Mouse (Mus musculus): ENCODE results near the gene Tipin. TPM values are rescaled to one million over a fixed set of nuclear protein-coding genes. Genes with fewer than 3 reads are reported as not detected.

Gene Tipin
- polyA plus RNA-seq, 1 experiment from 2014 or later, result 60.1 TPM

DNA sequence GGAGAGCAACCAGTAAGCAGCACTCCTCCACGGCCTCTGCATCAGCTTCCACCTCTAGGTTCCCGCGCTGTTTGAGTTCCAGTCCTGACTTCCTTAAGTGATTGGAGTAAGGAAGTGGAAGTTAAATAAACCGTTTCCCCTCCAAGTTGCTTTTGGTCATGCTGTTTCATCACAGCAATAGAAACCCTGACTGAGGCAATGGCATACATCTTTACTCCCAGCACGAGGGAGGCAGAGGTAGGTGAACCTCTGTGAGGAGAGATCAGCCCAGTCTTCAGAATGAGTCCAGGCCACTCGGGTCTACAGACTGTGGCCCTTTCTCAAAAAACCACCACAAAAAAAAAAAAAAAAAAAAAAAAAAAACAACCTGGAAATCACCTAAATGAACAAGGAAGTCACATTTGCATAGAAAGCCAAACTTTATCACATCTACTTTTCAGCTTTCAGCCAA, 39.0 kb upstream of the Tipin start:
- Histone ChIP-seq H3K4me2 (ENCODE audit: low read depth, low read length) (no peak overlapping the region), H3K9me3 (ENCODE audit: control insufficient read depth, low read length) (no peaks in the 10 kb centered on the region), H3K27ac (ENCODE audit: low read depth, low read length) (no peak overlapping the region), H3K4me1 (ENCODE audit: control insufficient read depth, insufficient read depth, low read length) (no peaks in the 10 kb centered on the region; the same call in 1 of the 2 replicates), H3K4me3 (ENCODE audit: low read depth, low read length) (no peak overlapping the region), H3K27me3 (ENCODE audit: control insufficient read depth, insufficient read depth, low read length) (no peaks in the 10 kb centered on the region), H3K9ac (replicated peaks; ENCODE audit: low read depth, low read length) (no peak overlapping the region), H3K36me3 (ENCODE audit: control insufficient read depth, insufficient read depth, low read length) (no peaks in the 10 kb centered on the region)
- 63% methylated on average over 6 of the region's 6 CpGs for WGBS
- no peak for ATAC-seq (ENCODE audit: low read depth)

- WGBS, result 79% methylated on average over 1 of the region's 1 CpGs
These were observed 32.0 kb upstream of the Tipin start for GRCm38 (mm10) chr9:64249371-64249770.

DNA sequence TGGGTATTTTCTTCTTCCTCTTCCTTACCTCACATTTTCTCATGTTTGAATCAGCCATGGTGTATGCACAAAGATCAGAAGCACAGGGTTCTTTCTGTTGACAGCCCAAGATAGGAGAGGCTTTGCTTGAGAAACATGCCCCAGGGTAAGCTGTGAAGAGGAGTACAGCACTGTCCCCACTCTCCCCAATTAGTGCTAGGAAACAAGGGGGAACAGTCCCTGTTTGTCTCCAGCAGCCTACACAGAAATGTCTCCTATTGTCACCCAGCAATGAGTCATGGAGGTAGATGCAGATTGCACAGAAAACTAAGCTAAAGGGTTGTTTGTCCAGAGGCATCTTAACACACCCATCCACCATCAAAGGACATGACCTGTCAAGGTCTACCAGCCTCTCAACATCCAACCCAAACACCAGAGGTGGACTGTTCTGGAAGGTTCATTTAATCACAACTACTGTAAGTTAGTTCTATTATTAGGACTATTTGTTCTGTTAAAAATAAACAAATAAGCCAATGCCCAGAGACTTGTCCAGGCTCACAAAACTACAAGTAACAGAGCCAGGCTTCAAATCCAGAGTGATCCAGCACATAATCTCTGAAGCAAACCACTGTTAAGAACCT, 31.2 kb upstream of the Tipin start:
- Histone ChIP-seq H3K9me3 (ENCODE audit: control insufficient read depth, low read length) (no peaks in the 10 kb centered on the region), H3K9ac (replicated peaks; ENCODE audit: low read depth, low read length) (no peak overlapping the region), H3K36me3 (ENCODE audit: control insufficient read depth, insufficient read depth, low read length) (no peaks in the 10 kb centered on the region), H3K4me1 (ENCODE audit: control insufficient read depth, insufficient read depth, low read length) (peaks cover 9% of the 10 kb centered on the region), H3K27ac (ENCODE audit: low read depth, low read length) (no peak overlapping the region), H3K4me2 (ENCODE audit: low read depth, low read length) (no peak overlapping the region), H3K4me3 (ENCODE audit: low read depth, low read length) (no peak overlapping the region), H3K27me3 (ENCODE audit: control insufficient read depth, insufficient read depth, low read length) (no peaks in the 10 kb centered on the region)
- ATAC-seq (ENCODE audit: low read depth), result no peak

More at GRCm38 (mm10) chr9:64249371-64249770, 32.0 kb upstream of the Tipin start:
- Histone ChIP-seq H3K36me3 (ENCODE audit: control insufficient read depth, insufficient read depth, low read length) (no peaks in the 10 kb centered on the region), H3K27ac (ENCODE audit: low read depth, low read length) (no peak overlapping the region), H3K9me3 (ENCODE audit: control insufficient read depth, low read length) (no peaks in the 10 kb centered on the region), H3K9ac (replicated peaks; ENCODE audit: low read depth, low read length) (no peak overlapping the region), H3K4me2 (ENCODE audit: low read depth, low read length) (no peak overlapping the region), H3K27me3 (ENCODE audit: control insufficient read depth, insufficient read depth, low read length) (no peaks in the 10 kb centered on the region), H3K4me3 (ENCODE audit: low read depth, low read length) (no peak overlapping the region), H3K4me1 (ENCODE audit: control insufficient read depth, insufficient read depth, low read length) (peaks cover 9% of the 10 kb centered on the region)
- no peak for ATAC-seq (ENCODE audit: low read depth)

DNA sequence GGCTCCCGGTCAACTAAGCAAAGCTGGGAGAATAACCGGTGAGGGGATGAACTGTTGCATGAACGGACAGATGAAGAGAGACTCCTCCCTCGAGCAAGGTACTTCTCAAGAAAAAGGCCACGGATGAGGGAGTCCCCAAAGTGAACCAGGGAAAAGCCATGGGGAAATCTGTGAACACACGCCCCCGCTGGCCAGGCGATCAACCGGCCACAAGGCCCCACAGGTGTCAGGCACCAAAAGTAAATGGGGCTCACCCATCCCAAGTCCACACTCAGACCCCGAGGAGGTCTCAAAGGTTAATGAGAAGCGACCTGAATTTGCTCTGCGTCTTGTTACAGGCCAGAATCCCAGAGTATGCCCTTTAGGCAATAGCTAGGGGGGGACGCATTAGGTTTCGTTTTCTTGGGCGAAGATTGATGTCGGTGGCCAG, 28.8 kb upstream of the Tipin start:
- Histone ChIP-seq H3K4me1 (ENCODE audit: control insufficient read depth, insufficient read depth, low read length) (peaks cover 9% of the 10 kb centered on the region), H3K36me3 (ENCODE audit: control insufficient read depth, insufficient read depth, low read length) (no peaks in the 10 kb centered on the region), H3K27ac (ENCODE audit: low read depth, low read length) (peak overlapping the region; percentile 88), H3K9ac (replicated peaks; ENCODE audit: low read depth, low read length) (peak overlapping the region; percentile 72), H3K4me2 (ENCODE audit: low read depth, low read length) (peak overlapping the region; percentile 80), H3K9me3 (ENCODE audit: control insufficient read depth, low read length) (no peaks in the 10 kb centered on the region), H3K27me3 (ENCODE audit: control insufficient read depth, insufficient read depth, low read length) (no peaks in the 10 kb centered on the region), H3K4me3 (ENCODE audit: low read depth, low read length) (peak overlapping the region; percentile 86)
- under 1% methylated on average over 16 of the region's 16 CpGs for WGBS
- no peak for ATAC-seq (ENCODE audit: low read depth)

GRCm38 (mm10) chr9:64253021-64253904, 28.1 kb upstream of the Tipin start, which contains the start of gene Map2k1:
Gene Map2k1, minus strand, starts transcription at chr9:64253631.
- H3K27me3 ChIP-seq (ENCODE audit: control insufficient read depth, insufficient read depth, low read length), result no peaks in the 10 kb centered on the region
- H3K27ac ChIP-seq (ENCODE audit: low read depth, low read length), result peak within 1 kb of the TSS; percentile 88
- under 1% methylated on average over 88 of the region's 89 CpGs for WGBS
- H3K4me2 ChIP-seq (ENCODE audit: low read depth, low read length), result peak within 1 kb of the TSS; percentile 80
- H3K4me1 ChIP-seq (ENCODE audit: control insufficient read depth, insufficient read depth, low read length), result peaks cover 9% of the 10 kb centered on the region
- no peaks in the 10 kb centered on the region for H3K36me3 ChIP-seq (ENCODE audit: control insufficient read depth, insufficient read depth, low read length)
- peak within 1 kb of the TSS; percentile 86 for H3K4me3 ChIP-seq (ENCODE audit: low read depth, low read length)
- H3K9ac ChIP-seq (replicated peaks; ENCODE audit: low read depth, low read length), result peak within 1 kb of the TSS; percentile 72
- ATAC-seq (ENCODE audit: low read depth), result peak; percentile 97
- H3K9me3 ChIP-seq (ENCODE audit: control insufficient read depth, low read length), result no peaks in the 10 kb centered on the region

DNA sequence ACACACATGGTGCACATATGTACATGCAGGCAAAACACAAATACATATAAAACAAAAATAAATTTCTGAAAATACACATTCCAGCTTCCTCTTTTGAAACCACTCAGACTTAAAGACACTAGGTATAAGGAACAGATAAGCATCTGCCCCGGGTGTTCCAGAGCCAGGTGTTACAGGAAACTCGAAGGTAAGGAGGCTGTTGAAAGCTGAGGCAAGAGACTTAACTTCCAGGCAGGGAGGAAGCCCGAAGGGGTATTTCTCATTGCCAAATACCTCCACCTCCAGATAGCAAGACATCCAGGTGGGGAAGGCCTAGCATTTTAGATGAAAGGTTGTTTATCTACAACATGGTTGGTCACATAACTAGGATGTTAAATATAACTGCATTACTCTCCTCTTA, 26.0 kb upstream of the Tipin start:
- Histone ChIP-seq H3K9me3 (ENCODE audit: control insufficient read depth, low read length) (no peaks in the 10 kb centered on the region), H3K4me1 (ENCODE audit: control insufficient read depth, insufficient read depth, low read length) (peaks cover 9% of the 10 kb centered on the region), H3K4me3 (ENCODE audit: low read depth, low read length) (no peak overlapping the region), H3K27ac (ENCODE audit: low read depth, low read length) (no peak overlapping the region), H3K27me3 (ENCODE audit: control insufficient read depth, insufficient read depth, low read length) (no peaks in the 10 kb centered on the region), H3K36me3 (ENCODE audit: control insufficient read depth, insufficient read depth, low read length) (no peaks in the 10 kb centered on the region), H3K4me2 (ENCODE audit: low read depth, low read length) (no peak overlapping the region), H3K9ac (replicated peaks; ENCODE audit: low read depth, low read length) (no peak overlapping the region)
- WGBS, result 86% methylated on average over 3 of the region's 3 CpGs
- ATAC-seq (ENCODE audit: low read depth), result no peak

DNA sequence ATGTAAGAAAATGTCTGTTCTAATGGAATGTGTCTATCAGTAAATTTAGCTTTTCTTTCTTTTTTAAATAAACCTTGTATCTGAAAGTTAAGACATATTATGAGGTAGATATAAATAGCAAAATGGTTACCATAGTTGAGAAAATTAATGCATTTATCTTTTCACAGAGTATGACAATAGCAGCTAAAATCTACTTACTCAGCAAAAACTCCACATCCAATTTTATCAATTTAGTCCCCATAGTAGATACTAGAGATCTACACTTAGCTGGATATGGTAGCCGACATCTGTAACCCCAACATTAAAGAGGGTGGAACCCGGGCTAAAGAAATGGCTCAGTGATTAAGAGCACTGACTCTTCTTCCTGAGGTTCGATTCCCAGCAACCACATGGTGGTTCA, 25.2 kb upstream of the Tipin start:
- Histone ChIP-seq H3K4me3 (ENCODE audit: low read depth, low read length) (no peak overlapping the region), H3K36me3 (ENCODE audit: control insufficient read depth, insufficient read depth, low read length) (no peaks in the 10 kb centered on the region), H3K9me3 (ENCODE audit: control insufficient read depth, low read length) (no peaks in the 10 kb centered on the region), H3K27me3 (ENCODE audit: control insufficient read depth, insufficient read depth, low read length) (no peaks in the 10 kb centered on the region), H3K27ac (ENCODE audit: low read depth, low read length) (no peak overlapping the region), H3K9ac (replicated peaks; ENCODE audit: low read depth, low read length) (no peak overlapping the region), H3K4me1 (ENCODE audit: control insufficient read depth, insufficient read depth, low read length) (peaks cover 9% of the 10 kb centered on the region), H3K4me2 (ENCODE audit: low read depth, low read length) (no peak overlapping the region)
- 94% methylated on average over 3 of the region's 3 CpGs for WGBS
- ATAC-seq (ENCODE audit: low read depth), result no peak

- Histone ChIP-seq H3K9me3 (ENCODE audit: control insufficient read depth, low read length) (no peaks in the 10 kb centered on the region), H3K36me3 (ENCODE audit: control insufficient read depth, insufficient read depth, low read length) (no peaks in the 10 kb centered on the region), H3K4me1 (ENCODE audit: control insufficient read depth, insufficient read depth, low read length) (no peaks in the 10 kb centered on the region), H3K4me2 (ENCODE audit: low read depth, low read length) (no peak overlapping the region), H3K27me3 (ENCODE audit: control insufficient read depth, insufficient read depth, low read length) (no peaks in the 10 kb centered on the region), H3K27ac (ENCODE audit: low read depth, low read length) (no peak overlapping the region), H3K9ac (replicated peaks; ENCODE audit: low read depth, low read length) (no peak overlapping the region), H3K4me3 (ENCODE audit: low read depth, low read length) (no peak overlapping the region)
- no peak for ATAC-seq (ENCODE audit: low read depth)
- 95% methylated on average over 5 of the region's 5 CpGs for WGBS
These were observed 21.5 kb upstream of the Tipin start for GRCm38 (mm10) chr9:64259906-64260305.

- no peak overlapping the region for H3K4me3 ChIP-seq (ENCODE audit: low read depth, low read length)
- H3K4me1 ChIP-seq (ENCODE audit: control insufficient read depth, insufficient read depth, low read length), result no peaks in the 10 kb centered on the region
- no peaks in the 10 kb centered on the region for H3K36me3 ChIP-seq (ENCODE audit: control insufficient read depth, insufficient read depth, low read length)
- H3K27ac ChIP-seq (ENCODE audit: low read depth, low read length), result no peak overlapping the region
- no peaks in the 10 kb centered on the region for H3K27me3 ChIP-seq (ENCODE audit: control insufficient read depth, insufficient read depth, low read length)
- no peak for ATAC-seq (ENCODE audit: low read depth)
- 92% methylated on average over 4 of the region's 4 CpGs for WGBS
- H3K4me2 ChIP-seq (ENCODE audit: low read depth, low read length), result no peak overlapping the region
- H3K9ac ChIP-seq (replicated peaks; ENCODE audit: low read depth, low read length), result no peak overlapping the region
- no peaks in the 10 kb centered on the region for H3K9me3 ChIP-seq (ENCODE audit: control insufficient read depth, low read length)
These were observed 20.4 kb upstream of the Tipin start for GRCm38 (mm10) chr9:64261023-64261422.
